Mouse (Mus musculus): ENCODE data around the gene Tmem189.

DNA sequence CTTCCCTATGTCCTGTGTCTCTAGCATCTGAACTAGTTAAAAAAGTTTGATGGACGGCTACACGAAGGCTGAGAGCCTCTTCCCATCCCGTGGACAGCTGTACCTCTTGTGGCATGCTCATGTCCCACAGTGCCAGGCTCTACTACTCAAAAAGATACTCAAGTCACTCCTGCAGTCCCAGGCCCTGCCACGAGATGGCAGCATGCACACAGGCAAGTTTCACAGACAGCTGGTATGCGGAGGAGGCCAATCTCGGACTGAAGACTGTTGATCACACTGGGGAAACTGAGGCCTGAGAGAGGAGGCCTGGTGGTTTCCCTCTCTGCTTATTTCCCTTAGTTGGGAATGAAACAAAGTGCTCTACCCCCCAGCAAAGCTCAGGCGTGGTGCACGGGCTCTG lies 4.5 kb downstream of the Tmem189 start:
- no peak for TF ChIP-seq POLR2A (IDR thresholded peaks at IDR 0.05; ENCODE audit: borderline replicate concordance, insufficient read depth, low read length)
- TF ChIP-seq CTCF (IDR thresholded peaks at IDR 0.05; ENCODE audit: borderline replicate concordance, insufficient read depth, low read depth, low read length), result peak; percentile 100

Measured in cerebellum, adult 2 months (tissue).